Mouse (Mus musculus) liver, embryonic 11.5 days (tissue): Measurements from ENCODE around the gene Polr1d. TPM values are rescaled to one million over a fixed set of nuclear protein-coding genes. Genes with fewer than 3 reads are reported as not detected.

ENCODE experiments used
- ATAC-seq: fragments of 200-750 bp; cut with Nextera tagmentation; replicated peaks from 2 replicates; pipeline ENCODE4 v1.8.0; 2017; ENCODE audit warnings: moderate number of reproducible peaks, mild to moderate bottlenecking, moderate TSS enrichment, moderate library complexity; ENCODE audit not compliant: low FRiP score
- DNase-seq: peaks from one replicate; pipeline ENCODE4 v3.0.0-alpha.2; 2017; ENCODE audit warnings: low spot score
- H3K27ac ChIP-seq: fragments of 300-500 bp; sonication (generic); 2 replicates; pipeline ENCODE4 v1.5.1; 2014; ENCODE audit warnings: mild to moderate bottlenecking, low read depth, low read length, control low read depth
- H3K27me3 ChIP-seq: fragments of 300-500 bp; sonication (generic); replicated peaks from 2 replicates; pipeline ENCODE4 v1.6.1; 2014; ENCODE audit warnings: low read length, mixed read lengths; ENCODE audit not compliant: control insufficient read depth, insufficient read depth
- H3K36me3 ChIP-seq: fragments of 300-500 bp; sonication (generic); 2 replicates; pipeline ENCODE4 v1.6.1; 2014; ENCODE audit warnings: mild to moderate bottlenecking, low read length, moderate library complexity, mixed read lengths; ENCODE audit not compliant: control insufficient read depth, insufficient read depth
- H3K4me1 ChIP-seq: fragments of 300-500 bp; sonication (generic); replicated peaks from 2 replicates; pipeline ENCODE4 v1.6.1; 2014; ENCODE audit warnings: low read length, mixed read lengths; ENCODE audit not compliant: control insufficient read depth, insufficient read depth
- H3K4me2 ChIP-seq: fragments of 300-500 bp; sonication (generic); 2 replicates; pipeline ENCODE4 v1.6.1; 2014; ENCODE audit warnings: mild to moderate bottlenecking, control low read depth, moderate library complexity
- H3K4me3 ChIP-seq: fragments of 300-500 bp; sonication (generic); 2 replicates; pipeline ENCODE4 v1.5.1; 2014; ENCODE audit warnings: low read depth, low read length, control low read depth
- H3K9ac ChIP-seq: fragments of 300-500 bp; sonication (generic); 2 replicates; pipeline ENCODE4 v1.6.1; 2014; ENCODE audit warnings: low read depth, low read length, control low read depth
- H3K9me3 ChIP-seq: fragments of 300-500 bp; sonication (generic); 2 replicates; pipeline ENCODE4 v1.6.1; 2016; ENCODE audit warnings: low read length, inconsistent platforms, mixed read lengths; ENCODE audit not compliant: control insufficient read depth
- WGBS: fragments of 180-500 bp; shearing (Covaris S2); extraction: QIAGEN DNeasy Blood & Tissue Kit; methylation state at CpG from one replicate; pipeline ENCODE4 v1.1.7; 2014; 5-methylcytosine and 5-hydroxymethylcytosine counted together
- polyA plus RNA-seq: library from polyadenylated mRNA; unstranded; fragments of >200 nt; fragmentation: Nextera tagmentation; extraction: Ambion mirVana; gene quantifications from 2 replicates; pipeline ENCODE4 v1.2.1, GENCODE M21; 2014

Polr1d gene
- polyA plus RNA-seq, 1 experiment from 2014 or later = 180 TPM

- H3K9me3 ChIP-seq = no peaks in the 10 kb centered on the region
- H3K27ac ChIP-seq = no peak overlapping the region
- WGBS = 84% methylated on average over 6 of the region's 6 CpGs
- H3K4me3 ChIP-seq = no peak overlapping the region
- H3K4me1 ChIP-seq = peaks cover 19% of the 10 kb centered on the region
- no peaks in the 10 kb centered on the region for H3K36me3 ChIP-seq
- H3K27me3 ChIP-seq = no peaks in the 10 kb centered on the region
- ATAC-seq = no peak
- no peak overlapping the region for H3K9ac ChIP-seq
- H3K4me2 ChIP-seq = no peak overlapping the region
- no peak for DNase-seq
These were observed 23.8 kb upstream of the Polr1d start for GRCm38 (mm10) chr5:147053071-147053470.

- no peaks in the 10 kb centered on the region for H3K9me3 ChIP-seq
- ATAC-seq (no peak), DNase-seq (no peak)
- 76% methylated on average over 3 of the region's 3 CpGs for WGBS
- no peak overlapping the region for H3K9ac ChIP-seq
- H3K27ac ChIP-seq = no peak overlapping the region
- H3K27me3 ChIP-seq = no peaks in the 10 kb centered on the region
- H3K4me3 ChIP-seq = no peak overlapping the region
- H3K4me1 ChIP-seq = peaks cover 19% of the 10 kb centered on the region
- H3K36me3 ChIP-seq = no peaks in the 10 kb centered on the region
- no peak overlapping the region for H3K4me2 ChIP-seq
These were observed 23.4 kb upstream of the Polr1d start for GRCm38 (mm10) chr5:147053481-147053880.

- H3K27ac ChIP-seq = no peak overlapping the region
- H3K27me3 ChIP-seq = no peaks in the 10 kb centered on the region
- no peaks in the 10 kb centered on the region for H3K36me3 ChIP-seq
- no peak overlapping the region for H3K4me2 ChIP-seq
- no peak for DNase-seq
- H3K9ac ChIP-seq = no peak overlapping the region
- no peak overlapping the region for H3K4me3 ChIP-seq
- no peaks in the 10 kb centered on the region for H3K9me3 ChIP-seq
- peaks cover 19% of the 10 kb centered on the region for H3K4me1 ChIP-seq
- 76% methylated on average over 6 of the region's 6 CpGs for WGBS
- no peak for ATAC-seq
These were observed 22.5 kb upstream of the Polr1d start for GRCm38 (mm10) chr5:147054328-147054727.

- H3K27me3 ChIP-seq = no peaks in the 10 kb centered on the region
- WGBS = 35% methylated on average over 2 of the region's 2 CpGs
- no peak overlapping the region for H3K27ac ChIP-seq
- no peak for ATAC-seq
- peaks cover 15% of the 10 kb centered on the region for H3K4me1 ChIP-seq
- DNase-seq = no peak
- no peak overlapping the region for H3K4me3 ChIP-seq
- no peaks in the 10 kb centered on the region for H3K9me3 ChIP-seq
- no peak overlapping the region for H3K4me2 ChIP-seq
- H3K9ac ChIP-seq = no peak overlapping the region
- no peaks in the 10 kb centered on the region for H3K36me3 ChIP-seq
These were observed 22.0 kb upstream of the Polr1d start for GRCm38 (mm10) chr5:147054747-147055270.

DNA sequence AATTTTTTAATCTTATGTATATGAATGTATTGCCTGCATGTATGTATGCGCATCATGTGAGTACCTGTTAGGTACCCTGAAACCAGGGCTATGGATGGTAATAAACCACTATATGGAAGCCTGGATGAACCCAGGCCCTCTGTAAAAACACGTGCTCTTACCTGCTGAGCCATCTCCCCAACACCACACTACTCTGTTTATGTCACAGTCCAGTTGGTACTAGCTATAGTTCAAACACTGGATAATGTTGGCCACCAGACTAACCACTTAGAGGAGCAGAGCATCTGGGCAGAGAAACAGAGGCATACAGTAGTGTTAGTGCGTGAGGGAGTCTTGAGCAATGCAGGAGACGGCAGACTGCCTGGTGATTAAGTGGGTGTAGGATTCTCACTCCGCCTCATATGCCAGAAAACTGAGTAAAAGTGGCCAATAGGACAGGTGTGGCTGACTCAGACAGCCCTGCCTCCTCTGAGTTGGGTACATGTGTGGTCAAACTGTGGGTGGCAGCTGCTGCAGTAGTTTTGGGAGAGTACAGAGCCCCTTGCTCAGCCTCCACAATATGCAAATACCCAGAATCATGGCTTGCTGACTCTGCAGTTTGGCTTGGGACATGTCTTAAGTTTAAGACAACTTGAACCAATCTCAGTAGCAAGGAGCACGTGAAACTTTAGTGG, 21.1 kb upstream of the Polr1d start:
- H3K4me3 ChIP-seq = no peak overlapping the region
- H3K9ac ChIP-seq = no peak overlapping the region
- no peaks in the 10 kb centered on the region for H3K27me3 ChIP-seq
- 82% methylated on average over 6 of the region's 6 CpGs for whole genome bisulfite sequencing
- H3K27ac ChIP-seq = no peak overlapping the region
- no peaks in the 10 kb centered on the region for H3K9me3 ChIP-seq
- no peaks in the 10 kb centered on the region for H3K36me3 ChIP-seq
- ATAC-seq (no peak), DNase-seq (no peak)
- no peak overlapping the region for H3K4me2 ChIP-seq
- H3K4me1 ChIP-seq = peaks cover 13% of the 10 kb centered on the region

- WGBS = 76% methylated on average over 10 of the region's 10 CpGs
- DNase-seq = no peak
- no peak overlapping the region for H3K9ac ChIP-seq
- H3K4me2 ChIP-seq = no peak overlapping the region
- no peaks in the 10 kb centered on the region for H3K36me3 ChIP-seq
- no peaks in the 10 kb centered on the region for H3K27me3 ChIP-seq
- H3K4me3 ChIP-seq = no peak overlapping the region
- no peaks in the 10 kb centered on the region for H3K9me3 ChIP-seq
- ATAC-seq = no peak
- peaks cover 13% of the 10 kb centered on the region for H3K4me1 ChIP-seq
- no peak overlapping the region for H3K27ac ChIP-seq
These were observed 20.0 kb upstream of the Polr1d start for GRCm38 (mm10) chr5:147056712-147057290.

DNA sequence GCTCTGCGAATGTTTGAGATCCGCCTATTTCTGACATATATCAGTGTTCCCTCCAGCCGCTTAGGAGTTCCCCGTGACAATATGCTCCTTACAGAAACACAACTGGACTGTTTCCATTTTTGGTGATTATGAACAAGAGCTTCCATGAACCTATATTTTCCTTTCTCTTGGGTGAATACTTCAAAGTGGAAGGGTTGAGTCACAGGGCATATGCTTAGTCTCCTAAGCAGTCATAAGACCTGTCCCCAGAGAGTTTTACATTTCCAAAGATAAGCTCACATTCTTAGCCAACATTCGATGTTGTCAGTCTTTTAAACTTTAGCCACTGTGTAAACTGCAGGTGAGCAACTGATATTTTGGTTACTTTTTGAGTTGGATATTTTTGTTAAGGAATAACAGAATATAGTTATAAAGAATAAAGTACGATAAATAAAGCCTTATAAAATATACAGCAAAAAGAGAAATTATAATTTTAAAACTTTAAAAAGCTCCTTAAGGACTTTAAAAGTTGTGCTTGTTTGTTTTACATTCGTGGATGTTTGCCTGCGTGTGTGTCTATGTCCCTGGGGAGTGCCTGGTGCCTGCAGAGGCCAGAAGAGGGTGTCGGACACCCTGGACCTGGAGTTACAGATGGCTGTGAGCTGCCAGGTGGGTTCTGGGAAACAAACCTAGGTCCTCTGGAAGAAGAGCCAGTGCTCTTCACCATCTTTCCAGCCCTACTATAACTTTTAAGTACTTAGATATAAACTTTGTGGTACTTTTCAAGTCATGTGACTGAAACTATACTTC, 19.0 kb upstream of the Polr1d start:
- Histone ChIP-seq H3K4me3 (no peak overlapping the region), H3K36me3 (no peaks in the 10 kb centered on the region), H3K9me3 (no peaks in the 10 kb centered on the region), H3K9ac (no peak overlapping the region), H3K27ac (no peak overlapping the region), H3K4me1 (peaks cover 13% of the 10 kb centered on the region), H3K27me3 (no peaks in the 10 kb centered on the region), H3K4me2 (no peak overlapping the region)
- DNase-seq (no peak), ATAC-seq (no peak)
- WGBS = 75% methylated on average over 9 of the region's 9 CpGs

- H3K9ac ChIP-seq = no peak overlapping the region
- no peak overlapping the region for H3K4me3 ChIP-seq
- H3K4me2 ChIP-seq = no peak overlapping the region
- 92% methylated on average over 5 of the region's 5 CpGs for WGBS
- H3K27me3 ChIP-seq = no peaks in the 10 kb centered on the region
- no peaks in the 10 kb centered on the region for H3K36me3 ChIP-seq
- no peak overlapping the region for H3K27ac ChIP-seq
- no peak for DNase-seq
- no peaks in the 10 kb centered on the region for H3K9me3 ChIP-seq
- H3K4me1 ChIP-seq = peaks cover 15% of the 10 kb centered on the region
- no peak for ATAC-seq
These were observed 18.2 kb upstream of the Polr1d start for GRCm38 (mm10) chr5:147058661-147059060.
